Mouse (Mus musculus) layer of hippocampus, adult 2 months (tissue): ENCODE results near the gene Ddb2. TPM values are rescaled to one million over a fixed set of nuclear protein-coding genes. Genes with fewer than 3 reads are reported as not detected.

Experiments used
- DNase-seq, 2 experiments: peaks; one replicate each; pipeline ENCODE4 v3.0.0; 2022; ENCODE audit warnings: low spot score in 2 of 2
- H3K27ac ChIP-seq: fragments of 200-600 bp; 2 replicates; pipeline ENCODE4 v1.8.1; 2022
- H3K4me3 ChIP-seq: fragments of 200-600 bp; 2 replicates; pipeline ENCODE4 v1.8.1; 2022; ENCODE audit warnings: mild to moderate bottlenecking
- CTCF ChIP-seq: fragments of 200-600 bp; conservative IDR thresholded peaks from 2 replicates; pipeline ENCODE4 v1.8.1; 2022; ENCODE audit warnings: antibody characterized with exemption, mild to moderate bottlenecking, moderate library complexity
- total RNA-seq, 2 experiments: library from RNA; stranded (reverse); gene quantifications; 2 replicates each; pipeline ENCODE4 v1.2.3; 2021

Ddb2 gene
- total RNA-seq, 2 experiments from 2014 or later: 12.9 to 13.1 TPM

- TF ChIP-seq CTCF: no peak
- DNase-seq: no peak
Measured at GRCm38 (mm10) chr2:91169587-91170322, 67.0 kb downstream of the Ddb2 start.

GRCm38 (mm10) chr2:91167629-91168028, 69.2 kb downstream of the Ddb2 start:
- no peak for TF ChIP-seq CTCF
- H3K27ac ChIP-seq: no peak overlapping the region
- no peak for DNase-seq
- H3K4me3 ChIP-seq: no peak overlapping the region

More at GRCm38 (mm10) chr2:91169587-91170322, 67.0 kb downstream of the Ddb2 start:
- Histone ChIP-seq H3K4me3 (no peak overlapping the region), H3K27ac (no peak overlapping the region)

- no peak overlapping the region for H3K27ac ChIP-seq
- H3K4me3 ChIP-seq: no peak overlapping the region
- no peak for TF ChIP-seq CTCF
- no peak for DNase-seq
Measured at GRCm38 (mm10) chr2:91164991-91165390, 71.8 kb downstream of the Ddb2 start.

GRCm38 (mm10) chr2:91163532-91163931, 73.2 kb downstream of the Ddb2 start:
- H3K27ac ChIP-seq: no peak overlapping the region
- H3K4me3 ChIP-seq: no peak overlapping the region
- no peak for TF ChIP-seq CTCF
- DNase-seq: no peak

GRCm38 (mm10) chr2:91162952-91163351, 73.8 kb downstream of the Ddb2 start:
- no peak for DNase-seq
- H3K4me3 ChIP-seq: no peak overlapping the region
- H3K27ac ChIP-seq: no peak overlapping the region
- TF ChIP-seq CTCF: no peak

Other genes with a start within 250 kb of the Ddb2 start
- gene Rapsn, start 201.4 kb downstream of the Ddb2 start, total RNA-seq: under 1 TPM in 1 of 2 experiments, not detected in 1; 0.31 TPM
- 100 to 1,000 TPM; 203 to 215 TPM for gene Psmc3, start 183.0 kb downstream of the Ddb2 start, total RNA-seq
- 10 to 100 TPM; 33.7 to 37.3 TPM for gene Slc39a13, start 166.6 kb downstream of the Ddb2 start, total RNA-seq
- gene Spi1, start 154.6 kb downstream of the Ddb2 start, total RNA-seq: 1 to 10 TPM; 2.4 to 5.4 TPM
- under 1 TPM in 1 of 2 experiments, not detected in 1; 0.07 TPM for gene Mybpc3, start 118.8 kb downstream of the Ddb2 start, total RNA-seq
- gene Madd, start 53.1 kb downstream of the Ddb2 start, total RNA-seq: 100 to 1,000 TPM; 250 to 258 TPM
- 1 to 10 TPM; 4.5 to 5.9 TPM for gene Nr1h3, start 34.1 kb downstream of the Ddb2 start, total RNA-seq
- 10 to 100 TPM; 50.5 to 57.5 TPM for gene Acp2, start 34.1 kb downstream of the Ddb2 start, total RNA-seq
- 10 to 100 TPM; 25.6 to 27.6 TPM for gene Pacsin3, start 19.0 kb upstream of the Ddb2 start, total RNA-seq
- 10 to 100 TPM; 75.6 to 81.3 TPM for gene Arfgap2, start 28.0 kb upstream of the Ddb2 start, total RNA-seq
- gene 1110051M20Rik, start 207.7 kb upstream of the Ddb2 start, total RNA-seq: 100 to 1,000 TPM; 110 to 122 TPM
- 10 to 100 TPM; 30.1 to 30.6 TPM for gene Lrp4, start 220.5 kb upstream of the Ddb2 start, total RNA-seq